Mouse (Mus musculus): ENCODE data around the gene Atf3.

Atf3 gene

DNA sequence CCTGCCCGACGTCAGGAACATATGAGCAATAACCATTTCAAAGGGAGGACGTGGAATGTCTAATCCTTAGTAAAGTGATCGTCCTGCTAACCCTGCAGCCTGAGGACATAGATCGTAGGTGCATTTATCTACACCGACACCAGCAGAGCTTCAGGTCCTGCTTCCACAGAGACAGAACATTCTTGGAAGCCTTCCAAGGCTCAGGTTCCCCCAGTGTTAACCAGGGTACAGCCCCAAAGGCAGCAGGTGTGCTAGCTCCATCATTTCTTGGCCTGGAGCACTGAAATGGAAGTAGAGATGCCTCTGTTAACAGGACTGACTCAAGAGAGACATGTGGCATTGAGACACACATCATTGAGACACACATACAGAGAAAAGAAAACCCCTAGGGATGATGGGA, 25.6 kb downstream of the Atf3 start:
- DNase-seq (ENCODE audit: low spot score in 2 of 2), result no peak

DNA sequence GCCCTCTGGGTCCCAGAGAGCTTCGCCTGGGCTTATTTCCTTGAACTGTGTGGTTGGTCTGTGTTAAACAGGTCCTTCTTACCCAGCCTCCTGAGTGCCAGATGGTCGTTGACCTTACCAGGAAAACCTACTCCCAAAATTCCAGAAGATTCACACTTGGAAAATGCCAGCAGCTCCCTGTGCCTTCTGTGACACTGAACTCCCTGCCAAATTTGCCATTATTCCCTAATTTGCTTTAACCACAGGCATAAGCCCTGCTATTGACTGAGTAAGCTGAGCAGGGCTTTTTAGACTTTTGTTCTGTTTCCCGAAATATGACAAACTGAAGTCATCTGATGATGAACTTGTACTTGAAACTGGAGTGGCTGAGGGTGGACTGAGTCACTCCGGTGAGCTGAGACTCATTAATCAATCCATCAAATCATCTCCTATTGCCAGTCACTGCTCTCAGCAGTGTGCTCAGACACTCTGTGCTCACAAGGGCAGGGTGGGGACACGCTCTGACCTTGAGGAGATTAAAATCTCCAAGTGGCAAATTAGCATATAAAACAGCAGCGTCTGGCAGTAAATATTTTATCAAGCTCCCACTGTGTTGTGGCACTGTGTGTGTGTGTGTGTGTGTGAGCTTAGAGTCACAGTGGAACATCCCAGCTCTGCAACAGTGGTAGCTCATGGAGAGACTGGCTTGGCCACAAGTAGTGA, 28.0 kb downstream of the Atf3 start:
- DNase-seq (ENCODE audit: low spot score in 2 of 2), result no peak

DNA sequence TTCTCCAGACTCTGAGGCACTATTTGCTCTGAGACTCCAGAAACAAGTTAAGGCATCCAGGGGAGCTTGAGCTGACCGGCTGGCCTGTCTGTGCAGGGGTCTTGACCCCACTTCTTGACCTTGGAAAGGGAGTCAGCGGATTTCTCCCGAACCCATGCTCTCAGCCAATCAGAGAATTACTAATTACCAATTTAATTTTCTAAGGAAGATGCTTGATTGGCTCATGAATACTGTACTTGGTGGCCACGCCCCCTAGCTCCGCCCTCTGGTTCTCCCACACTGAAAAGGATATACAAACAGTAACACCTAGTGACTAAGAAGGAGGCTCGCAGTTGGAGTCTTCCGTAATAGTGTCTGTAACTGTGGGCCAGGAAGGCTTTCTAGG, 31.5 kb downstream of the Atf3 start:
- DNase-seq (ENCODE audit: low spot score in 2 of 2), result no peak

GRCm38 (mm10) chr1:191185761-191186385, 32.0 kb downstream of the Atf3 start:
- no peak for DNase-seq (ENCODE audit: low spot score in 2 of 2)

DNA sequence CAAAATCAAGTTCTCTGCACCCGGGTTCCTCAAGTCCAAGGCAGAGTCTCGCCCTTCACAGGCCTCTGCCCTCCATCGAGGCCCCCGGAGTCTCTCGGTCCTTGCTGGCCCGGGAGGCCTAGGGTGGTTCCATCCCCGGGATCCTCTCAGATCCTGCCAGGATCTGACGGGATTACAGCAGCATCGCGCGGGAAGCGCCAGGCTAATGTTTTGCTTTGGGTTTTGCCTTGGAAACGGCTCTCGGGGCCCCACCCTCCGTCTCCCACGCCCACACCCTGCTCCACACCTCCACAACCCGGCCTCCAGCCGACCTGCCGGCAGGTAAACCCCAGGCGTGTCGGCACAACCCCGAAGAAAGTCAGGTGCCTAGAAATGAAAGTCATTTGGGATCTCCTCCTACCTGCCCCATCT, 33.0 kb downstream of the Atf3 start:
- no peak for DNase-seq (ENCODE audit: low spot score in 2 of 2)

DNA sequence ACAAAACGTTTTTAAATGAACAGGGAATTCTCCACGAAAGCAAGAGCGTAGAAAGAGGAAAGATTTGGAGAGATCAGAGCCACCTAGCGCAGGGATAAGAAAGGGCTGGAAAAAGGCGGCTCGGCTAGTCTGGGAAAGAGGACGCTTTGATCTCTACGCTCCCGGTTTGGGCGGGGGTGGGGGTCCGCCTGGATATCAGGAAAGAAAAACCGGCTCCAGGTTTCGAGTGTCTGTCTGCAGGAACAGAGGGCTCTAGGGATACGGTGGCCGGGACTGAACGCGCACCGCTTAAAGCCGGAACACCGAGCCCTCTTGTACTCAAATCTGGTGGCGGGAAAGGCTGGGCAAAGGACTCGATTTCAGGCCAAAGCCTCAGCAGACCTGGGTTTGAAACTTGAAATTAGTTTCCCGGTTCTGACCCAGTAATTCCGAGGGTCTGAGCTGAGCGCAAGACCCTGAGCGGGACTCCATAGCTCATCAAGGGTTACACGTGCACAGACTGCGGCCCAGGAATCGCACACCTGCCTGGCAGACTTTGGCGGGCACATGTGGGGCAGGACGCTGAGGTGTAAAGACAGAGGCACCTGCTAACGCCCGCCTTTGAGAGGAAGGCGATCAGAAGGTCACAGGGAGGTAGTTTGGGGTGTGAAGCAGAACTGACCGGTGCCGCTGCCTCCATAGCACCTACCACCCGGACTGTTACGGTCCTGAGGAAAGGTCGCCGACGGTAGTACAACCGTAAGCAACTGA, 33.6 kb downstream of the Atf3 start:
- DNase-seq (ENCODE audit: low spot score in 2 of 2), result no peak

GRCm38 (mm10) chr1:191183163-191184065, 34.4 kb downstream of the Atf3 start:
- DNase-seq (ENCODE audit: low spot score in 2 of 2), result peak; percentile 51 to 58

DNA sequence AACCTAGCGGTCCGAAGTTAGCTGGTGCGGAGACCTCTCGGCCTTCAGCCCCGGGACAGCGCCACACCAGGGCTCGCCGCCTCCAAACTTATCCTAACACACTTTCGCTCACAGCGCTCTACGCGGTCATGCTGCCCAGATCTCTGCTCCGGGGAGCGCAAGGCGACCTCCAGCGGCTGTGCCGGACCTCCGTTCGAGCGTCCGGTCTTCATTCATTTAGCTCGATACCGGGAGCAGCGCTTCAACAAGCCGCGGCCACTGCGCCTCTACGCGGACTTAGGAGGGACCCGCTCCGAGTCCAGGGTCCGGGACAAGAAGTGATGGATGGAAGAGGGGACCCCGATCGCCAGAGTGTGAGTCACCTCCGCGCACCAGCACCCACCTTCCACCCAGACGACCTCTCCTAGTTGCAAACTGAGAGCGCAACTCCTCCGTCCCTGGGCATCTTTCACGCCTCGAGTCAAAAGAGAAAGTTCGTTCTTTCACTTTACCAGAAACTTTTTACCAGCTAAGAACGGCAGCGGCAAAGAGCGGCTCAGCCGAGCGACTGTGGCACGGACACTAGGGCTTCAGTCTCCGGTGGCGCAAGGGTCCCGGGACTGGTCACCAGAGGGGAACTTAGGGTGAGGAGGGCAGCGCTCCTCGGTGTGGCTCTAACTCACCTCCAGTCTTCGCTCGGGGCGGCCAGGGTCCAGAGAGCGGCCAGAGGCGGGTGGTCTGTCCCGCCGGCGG, 35.2 kb downstream of the Atf3 start:
- peak in 1 of 2 experiments; percentile 12 for DNase-seq (ENCODE audit: low spot score in 2 of 2)

GRCm38 (mm10) chr1:191181469-191182259, 36.2 kb downstream of the Atf3 start:
- DNase-seq (ENCODE audit: low spot score in 2 of 2), result no peak

GRCm38 (mm10) chr1:191180397-191180796, 37.4 kb downstream of the Atf3 start:
- DNase-seq (ENCODE audit: low spot score in 2 of 2), result no peak

- no peak for DNase-seq (ENCODE audit: low spot score in 2 of 2)
Measured at GRCm38 (mm10) chr1:191179846-191180245, 38.0 kb downstream of the Atf3 start.

- no peak for DNase-seq (ENCODE audit: low spot score in 2 of 2)
Measured at GRCm38 (mm10) chr1:191178511-191179188, 39.2 kb downstream of the Atf3 start.

DNA sequence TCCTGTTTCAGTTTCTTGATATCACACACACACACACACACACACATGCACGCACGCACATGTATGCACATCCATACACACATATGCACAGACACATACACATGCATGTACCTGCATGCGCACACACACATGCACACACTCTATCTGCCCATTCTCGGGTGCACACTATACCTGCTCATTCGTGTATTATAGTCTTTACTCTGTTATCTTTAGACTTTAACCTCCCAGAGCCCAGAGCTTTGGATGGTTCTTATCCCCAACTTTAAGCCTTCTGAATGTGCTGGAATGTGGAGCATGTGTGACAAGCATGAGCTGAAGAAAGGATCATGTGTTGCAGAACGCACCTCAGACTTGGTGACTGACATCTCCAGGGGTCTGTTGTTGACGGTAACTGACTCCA, 41.0 kb downstream of the Atf3 start:
- DNase-seq (ENCODE audit: low spot score in 2 of 2), result no peak

- DNase-seq (ENCODE audit: low spot score in 2 of 2), result no peak
Measured at GRCm38 (mm10) chr1:191172487-191172886, 45.4 kb downstream of the Atf3 start.

DNA sequence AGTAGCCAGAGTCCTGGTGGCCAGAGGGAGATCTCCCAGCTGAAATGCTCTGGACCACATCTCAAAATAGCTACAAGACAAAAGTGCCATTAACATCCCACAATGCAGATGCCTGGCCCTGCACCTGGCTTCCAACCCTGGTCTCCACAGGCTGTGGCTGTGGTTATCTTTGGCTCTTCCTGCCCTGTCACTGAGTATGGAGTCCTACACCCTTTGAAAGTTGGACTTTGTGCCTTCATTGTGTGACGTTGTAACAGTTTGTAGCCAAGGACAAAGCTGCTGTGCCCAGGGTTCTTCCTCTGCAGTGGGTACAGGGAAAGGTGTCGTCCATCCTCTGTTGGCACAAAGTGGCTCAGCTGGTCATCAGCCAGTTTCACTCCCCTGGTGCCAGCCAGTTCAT, 47.4 kb downstream of the Atf3 start:
- DNase-seq (ENCODE audit: low spot score in 2 of 2), result no peak

DNA sequence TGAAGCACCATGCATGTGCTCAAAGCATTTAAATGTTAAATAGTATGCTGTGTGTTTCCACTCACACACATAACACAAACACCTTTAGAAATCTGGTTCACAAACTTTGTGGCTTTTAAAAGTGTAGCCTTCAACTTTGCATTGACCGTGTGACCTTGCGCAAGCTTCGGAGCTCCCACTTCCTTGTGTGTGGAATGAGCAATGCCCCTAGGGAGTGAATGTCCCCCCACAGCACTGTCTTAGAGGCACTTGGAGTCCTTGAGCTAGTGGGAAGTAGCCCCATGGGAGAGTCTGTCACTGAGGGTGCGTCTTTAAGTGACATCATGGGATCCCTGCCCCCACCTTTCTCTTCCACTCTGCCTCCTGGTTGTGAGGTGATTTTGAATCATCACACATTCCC, 51.6 kb downstream of the Atf3 start:
- DNase-seq (ENCODE audit: low spot score in 2 of 2), result no peak

DNA sequence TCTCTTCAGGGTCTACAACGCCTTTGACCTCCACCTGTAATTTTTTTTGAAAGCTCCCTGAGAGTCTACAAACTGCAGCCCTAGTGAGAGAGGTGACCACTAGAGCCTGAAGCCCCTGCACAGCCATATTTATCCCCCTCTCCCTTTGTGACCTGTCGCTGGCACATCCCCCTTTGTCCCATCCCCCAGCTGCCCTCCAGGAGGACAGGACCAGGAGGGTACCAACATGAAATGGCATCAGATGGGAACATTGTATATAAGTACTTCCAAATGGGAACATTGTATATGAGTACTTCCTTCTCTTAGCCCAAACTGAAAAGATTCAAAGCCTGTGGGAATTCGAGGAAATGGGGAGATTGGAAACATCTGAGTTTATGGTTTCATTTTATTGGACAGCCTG, 53.1 kb downstream of the Atf3 start, which contains the start of gene Fam71a:
Gene Fam71a (minus strand): TSS at position 101 of the 400 bp plus-strand sequence.
- DNase-seq (ENCODE audit: low spot score in 2 of 2), result no peak

- no peak for DNase-seq (ENCODE audit: low spot score in 2 of 2)
Measured at GRCm38 (mm10) chr1:191154314-191154713, 63.5 kb downstream of the Atf3 start.

- peak in 1 of 2 experiments; percentile 27 for DNase-seq (ENCODE audit: low spot score in 2 of 2)
Measured at GRCm38 (mm10) chr1:191153052-191153451, 64.8 kb downstream of the Atf3 start.

All from spleen, postnatal 14 days (tissue).